Mouse (Mus musculus): ENCODE data around the gene Lrrtm3. TPM values are rescaled to one million over a fixed set of nuclear protein-coding genes. Genes with fewer than 3 reads are reported as not detected.

The Lrrtm3 gene
- 35.0 and 40.6 TPM in 2 replicates for polyA plus RNA-seq (2015; fragmentation: Nextera tagmentation; extraction: Ambion mirVana)

DNA sequence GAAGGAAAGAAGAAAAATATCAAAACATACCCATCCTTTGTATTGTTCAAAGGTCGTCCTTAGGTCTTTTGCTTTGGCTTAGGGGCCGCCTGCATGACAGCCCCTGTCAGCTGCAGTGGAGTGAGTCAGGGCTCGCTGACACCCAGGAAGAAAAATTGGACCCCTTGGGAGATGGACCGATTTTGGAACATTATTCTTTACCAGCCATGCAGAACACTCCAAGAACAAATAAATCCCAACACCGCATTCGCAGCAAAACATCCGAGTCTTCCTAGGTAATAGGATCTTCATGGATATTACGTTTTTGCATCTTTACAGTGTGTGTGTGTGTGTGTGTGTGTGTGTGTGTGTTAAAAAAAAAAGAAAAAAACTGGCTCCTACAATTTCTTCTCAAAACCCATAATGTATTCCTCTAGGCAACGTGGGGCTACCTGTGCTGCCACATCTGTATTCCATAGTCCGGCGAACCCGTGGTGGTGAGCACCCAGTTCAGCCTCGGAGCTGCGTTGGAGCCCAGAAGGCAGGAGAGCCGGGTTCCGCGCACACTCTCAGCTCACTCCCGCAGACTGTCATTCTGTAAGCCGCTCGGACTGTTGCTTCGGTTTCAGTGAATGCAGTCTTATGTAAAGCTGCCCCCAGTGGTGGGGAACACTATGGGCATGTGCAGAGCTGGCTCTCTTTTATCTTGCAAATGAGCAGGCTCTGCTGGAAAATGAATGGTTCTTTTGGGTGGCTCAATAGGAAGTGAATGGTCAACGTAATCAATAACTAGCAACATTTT lies at the start of gene Lrrtm3:
Gene Lrrtm3 (minus strand): TSS at position 598 of the 781 bp plus-strand sequence.

DNA sequence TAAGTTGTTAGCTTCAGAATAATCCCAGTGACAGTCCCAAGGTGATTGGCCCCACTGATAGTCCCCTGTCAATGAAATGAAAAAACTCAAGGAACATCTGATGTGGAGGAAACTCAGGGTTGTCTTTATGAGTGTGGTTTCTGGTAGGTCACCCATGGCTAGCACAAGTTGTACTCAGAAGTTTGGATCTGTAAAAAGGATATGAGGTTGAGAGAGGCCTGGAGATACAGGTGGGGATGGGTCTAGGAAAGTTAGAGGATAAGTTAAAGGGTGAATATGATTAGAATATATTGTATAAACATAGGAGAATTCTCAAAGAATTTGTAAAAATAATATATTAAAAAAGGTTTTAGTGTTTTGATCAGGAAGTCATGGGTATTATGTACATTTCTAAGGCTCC lies 162.7 kb downstream of the Lrrtm3 start, which contains the start of gene Gm10118:
Gene Gm10118 (minus strand): TSS at position 101 of the 400 bp plus-strand sequence.

Other genes with a start within 250 kb of the Lrrtm3 start
- 1.5 and 1.8 TPM in 2 replicates for gene Gm10118, start 162.8 kb downstream of the Lrrtm3 start, polyA plus RNA-seq (2015; fragmentation: Nextera tagmentation; extraction: Ambion mirVana)

Data from neural tube, postnatal 0 days (tissue).